Mouse (Mus musculus) olfactory bulb, adult 2 months (tissue): ENCODE measurements around the gene Ssu72.

Experiments
- CTCF ChIP-seq: fragments of 200-500 bp; IDR thresholded peaks from 2 replicates; pipeline ENCODE4 v1.5.1; 2012; ENCODE audit warnings: low read depth, mild to moderate bottlenecking, low read length, moderate library complexity; ENCODE audit not compliant: insufficient read depth
- POLR2A ChIP-seq: fragments of 200-500 bp; IDR thresholded peaks from 2 replicates; pipeline ENCODE4 v1.6.1; 2012; ENCODE audit warnings: mild to moderate bottlenecking, low read depth, low read length, moderate library complexity; ENCODE audit not compliant: insufficient read depth

- no peak for TF ChIP-seq POLR2A
- no peak for TF ChIP-seq CTCF
These were observed 40.5 kb downstream of the Ssu72 start for GRCm38 (mm10) chr4:155745136-155745535.
